Mouse (Mus musculus) limb, embryonic 13.5 days (tissue): ENCODE measurements at regions not wholly inside any gene's neighbourhood (a gene's known extent, or its start where the extent isn't known, plus 50 kb on each side); places are given as distances from the start of the nearest gene placed in this dataset.

Experiments used
- ATAC-seq: fragments of 200-750 bp; cut with Nextera tagmentation; 2 replicates; pipeline ENCODE4 v1.8.0; 2017; ENCODE audit warnings: low read depth, moderate number of reproducible peaks, moderate TSS enrichment; ENCODE audit not compliant: low FRiP score
- H3K27ac ChIP-seq: fragments of 300-500 bp; sonication (generic); 2 replicates; pipeline ENCODE4 v1.5.1; 2015; ENCODE audit warnings: inconsistent platforms, mild to moderate bottlenecking, moderate library complexity
- H3K27me3 ChIP-seq: fragments of 300-500 bp; sonication (generic); 2 replicates; pipeline ENCODE4 v1.6.1; 2015; ENCODE audit warnings: mild to moderate bottlenecking, inconsistent platforms
- H3K36me3 ChIP-seq: fragments of 300-500 bp; sonication (generic); 2 replicates; pipeline ENCODE4 v1.6.1; 2015; ENCODE audit warnings: inconsistent platforms, mild to moderate bottlenecking, moderate library complexity
- H3K4me1 ChIP-seq: fragments of 300-500 bp; sonication (generic); 2 replicates; pipeline ENCODE4 v1.6.1; 2015; ENCODE audit warnings: inconsistent platforms
- H3K4me2 ChIP-seq: fragments of 300-500 bp; sonication (generic); replicated peaks from 2 replicates; pipeline ENCODE4 v1.6.1; 2015; ENCODE audit warnings: inconsistent platforms, mild to moderate bottlenecking, moderate library complexity
- H3K4me3 ChIP-seq: fragments of 300-500 bp; sonication (generic); 2 replicates; pipeline ENCODE4 v1.5.1; 2015; ENCODE audit warnings: moderate library complexity, mild to moderate bottlenecking, inconsistent platforms
- H3K9ac ChIP-seq: fragments of 300-500 bp; sonication (generic); 2 replicates; pipeline ENCODE4 v1.6.1; 2015; ENCODE audit warnings: mild to moderate bottlenecking, inconsistent platforms
- H3K9me3 ChIP-seq: fragments of 300-500 bp; sonication (generic); 2 replicates; pipeline ENCODE4 v1.6.1; 2016; ENCODE audit warnings: inconsistent platforms
- WGBS: fragments of 180-500 bp; shearing (Covaris S2); methylation state at CpG from one replicate; pipeline ENCODE4 v1.1.7; 2015; 5-methylcytosine and 5-hydroxymethylcytosine counted together

GRCm38 (mm10) chr17:89281321-89281720, 80.8 kb upstream of the Fshr start:
- no peaks in the 10 kb centered on the region for H3K4me1 ChIP-seq
- no peak for ATAC-seq

GRCm38 (mm10) chr17:89272141-89272540, 71.7 kb upstream of the Fshr start:
- ATAC-seq, result no peak
- no peak overlapping the region for H3K4me2 ChIP-seq
- H3K4me1 ChIP-seq, result 0 out of 2 replicates have a peak, but pooled peaks cover 3% of the 10 kb centered on the region
- no peak overlapping the region for H3K27ac ChIP-seq
- H3K27me3 ChIP-seq, result no peaks in the 10 kb centered on the region
- H3K4me3 ChIP-seq, result no peak overlapping the region
- H3K36me3 ChIP-seq, result no peaks in the 10 kb centered on the region
- H3K9me3 ChIP-seq, result no peaks in the 10 kb centered on the region
- H3K9ac ChIP-seq, result no peak overlapping the region

More at GRCm38 (mm10) chr17:89281321-89281720, 80.8 kb upstream of the Fshr start:
- 91% methylated on average over 2 of the region's 2 CpGs for WGBS
- H3K4me2 ChIP-seq, result no peak overlapping the region
- no peak overlapping the region for H3K9ac ChIP-seq
- H3K4me3 ChIP-seq, result no peak overlapping the region
- no peaks in the 10 kb centered on the region for H3K36me3 ChIP-seq
- H3K27me3 ChIP-seq, result no peaks in the 10 kb centered on the region
- H3K9me3 ChIP-seq, result peaks cover 11% of the 10 kb centered on the region; the same call in 1 of the 2 replicates
- H3K27ac ChIP-seq, result no peak overlapping the region

GRCm38 (mm10) chr17:89255687-89256086, 55.2 kb upstream of the Fshr start:
- Histone ChIP-seq H3K9me3 (no peaks in the 10 kb centered on the region), H3K4me1 (no peaks in the 10 kb centered on the region), H3K36me3 (no peaks in the 10 kb centered on the region), H3K27ac (no peak overlapping the region), H3K4me2 (no peak overlapping the region), H3K27me3 (no peaks in the 10 kb centered on the region), H3K4me3 (no peak overlapping the region), H3K9ac (no peak overlapping the region)
- ATAC-seq, result no peak
- 71% methylated on average over 3 of the region's 3 CpGs for WGBS

DNA sequence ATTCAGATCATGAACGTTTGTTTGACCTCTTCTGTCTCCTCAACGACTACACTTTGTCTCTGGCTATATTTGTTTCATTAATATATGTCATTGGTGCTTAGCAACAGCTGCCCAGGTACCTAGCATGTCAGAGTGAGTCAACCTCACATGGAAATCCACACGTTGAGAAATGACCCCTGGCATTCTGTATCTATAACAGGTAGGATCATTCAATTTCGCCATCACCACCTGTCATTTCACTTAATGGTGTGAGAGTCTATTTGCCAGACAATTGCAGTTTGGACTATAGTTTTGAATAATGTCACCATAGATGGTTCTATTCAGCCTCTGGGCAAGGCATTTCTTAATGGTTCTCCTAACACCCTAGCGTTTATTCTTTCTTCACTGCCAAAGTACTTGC, 50.3 kb upstream of the Fshr start:
- Histone ChIP-seq H3K4me2 (no peak overlapping the region), H3K27ac (no peak overlapping the region), H3K9me3 (no peaks in the 10 kb centered on the region), H3K36me3 (no peaks in the 10 kb centered on the region), H3K4me1 (no peaks in the 10 kb centered on the region), H3K27me3 (no peaks in the 10 kb centered on the region), H3K4me3 (no peak overlapping the region), H3K9ac (no peak overlapping the region)
- no peak for ATAC-seq
- 75% methylated on average over 5 of the region's 5 CpGs for WGBS
